Mouse (Mus musculus): ENCODE measurements around the gene Jade1.

GRCm38 (mm10) chr3:41555491-41556381 is at the start of gene Jade1:
- TF ChIP-seq CTCF (IDR thresholded peaks at IDR 0.05): no peak
- no peak for TF ChIP-seq POLR2A (IDR thresholded peaks at IDR 0.05; ENCODE audit: insufficient read depth, low read depth, low read length)

All from heart, adult 2 months (tissue).